Mouse (Mus musculus) retina, postnatal 7 days (tissue): ENCODE measurements at regions not wholly inside any gene's neighbourhood (a gene's known extent, or its start where the extent isn't known, plus 50 kb on each side); places are given as distances from the start of the nearest gene placed in this dataset.

Experiments
- DNase-seq: peaks from one replicate; pipeline ENCODE4 v3.0.0-alpha.2; 2012; ENCODE audit warnings: low read depth, low spot score

- DNase-seq: peak; percentile 98
Observed at GRCm38 (mm10) chr15:85634322-85635141, 52.3 kb upstream of the Wnt7b start.

- no peak for DNase-seq
Observed at GRCm38 (mm10) chr15:85635425-85635824, 53.2 kb upstream of the Wnt7b start.

- DNase-seq: no peak
Observed at GRCm38 (mm10) chr15:85639566-85639965, 57.3 kb upstream of the Wnt7b start.

- no peak for DNase-seq
Observed at GRCm38 (mm10) chr15:85641120-85642080, 59.1 kb upstream of the Wnt7b start.

GRCm38 (mm10) chr15:85645396-85645795 lies 63.1 kb upstream of the Wnt7b start:
- no peak for DNase-seq

- no peak for DNase-seq
Observed at GRCm38 (mm10) chr15:85645971-85646638, 63.8 kb upstream of the Wnt7b start.

GRCm38 (mm10) chr15:85646639-85647277 lies 64.5 kb upstream of the Wnt7b start:
- DNase-seq: no peak

GRCm38 (mm10) chr15:85647593-85647992 lies 65.3 kb upstream of the Wnt7b start:
- no peak for DNase-seq

- DNase-seq: no peak
Observed at GRCm38 (mm10) chr15:85650241-85650640, 68.0 kb upstream of the Wnt7b start.

GRCm38 (mm10) chr15:85651718-85652420 lies 69.6 kb upstream of the Wnt7b start:
- no peak for DNase-seq

- no peak for DNase-seq
Observed at GRCm38 (mm10) chr15:85652431-85652830, 70.2 kb upstream of the Wnt7b start.

GRCm38 (mm10) chr15:85652871-85653337 lies 70.6 kb upstream of the Wnt7b start:
- DNase-seq: no peak

- no peak for DNase-seq
Observed at GRCm38 (mm10) chr15:85653421-85654401, 71.4 kb upstream of the Wnt7b start.

GRCm38 (mm10) chr15:85654791-85655190 lies 72.5 kb upstream of the Wnt7b start:
- DNase-seq: no peak

- DNase-seq: no peak
Observed at GRCm38 (mm10) chr15:85655751-85656167, 73.5 kb upstream of the Wnt7b start.

- no peak for DNase-seq
Observed at GRCm38 (mm10) chr15:85656852-85657251, 74.6 kb upstream of the Wnt7b start.

GRCm38 (mm10) chr15:85657441-85657989 lies 75.2 kb upstream of the Wnt7b start:
- DNase-seq: no peak

GRCm38 (mm10) chr15:85658101-85658885 lies 76.0 kb upstream of the Wnt7b start:
- DNase-seq: no peak
